17 mouse cellular contexts compared by ENCODE assay signal in genomic region chr16:31652115-31652843, GRCm38 (mm10). TPM values are rescaled to one million over a fixed set of nuclear protein-coding genes. Genes with fewer than 3 reads are reported as not detected.
DNase-seq lines count a peak whose midpoint lies in the region; ATAC-seq and TF ChIP-seq lines count a peak whose summit lies in the region.
"Had no signal": no experiment of that assay in that cellular context is flagged by ENCODE, and none has a peak within 500 bp of the region (broad histone marks: within the 10 kb centered on the region; RNA-seq: fewer than 3 reads in every experiment).

No protein-coding gene starts in this region.

- H3K4me2 ChIP-seq in liver, embryonic 12.5 days = no peak overlapping the region
- H3K4me2 ChIP-seq in hindbrain, postnatal 0 days (ENCODE audit: low read depth, low read length) = no peak overlapping the region
- H3K4me2 ChIP-seq: heart, embryonic 11.5 days; limb, embryonic 15.5 days; lung, embryonic 15.5 days; neural tube, embryonic 12.5 days; stomach, embryonic 15.5 days had no signal

- H3K27me3 ChIP-seq in liver, adult 2 months (ENCODE audit: control insufficient read depth, insufficient read depth, low read length) = no peaks in the 10 kb centered on the region
- H3K27me3 ChIP-seq in liver, embryonic 12.5 days (replicated peaks) = peaks cover 24% of the 10 kb centered on the region
- no peaks in the 10 kb centered on the region for H3K27me3 ChIP-seq in hindbrain, postnatal 0 days (ENCODE audit: insufficient read depth, low read length)
- H3K27me3 ChIP-seq: limb, embryonic 15.5 days; lung, embryonic 15.5 days; neural tube, embryonic 12.5 days; stomach, embryonic 15.5 days had no signal

- TF ChIP-seq POLR2A in liver, adult 2 months (IDR thresholded peaks at IDR 0.05; ENCODE audit: extremely low read depth, insufficient read depth, low read length) = no peak

- H3K79me2 ChIP-seq in liver, adult 2 months (ENCODE audit: control insufficient read depth, insufficient read depth, low read length) = no peaks in the 10 kb centered on the region

- TF ChIP-seq CTCF in liver, adult 2 months (IDR thresholded peaks at IDR 0.05; ENCODE audit: low read depth, low read length) = no peak
- no peak for TF ChIP-seq CTCF in hindbrain, postnatal 0 days (IDR thresholded peaks at IDR 0.05; ENCODE audit: low read depth)

- ATAC-seq in cerebellum, adult (ENCODE audit: insufficient number of reproducible peaks, low FRiP score, low TSS enrichment) = peak; percentile 47; the same call in 1 of the 2 replicates
- no peak for ATAC-seq in liver, embryonic 12.5 days
- peak; percentile 21; the same call in 1 of the 2 replicates for ATAC-seq in hindbrain, postnatal 0 days

- H3K27ac ChIP-seq in liver, adult 2 months (replicated peaks; ENCODE audit: insufficient read depth, low read depth, low read length) = peak overlapping the region; percentile 96
- no peak overlapping the region for H3K27ac ChIP-seq in liver, embryonic 12.5 days
- no peak overlapping the region for H3K27ac ChIP-seq in hindbrain, postnatal 0 days
- H3K27ac ChIP-seq: limb, embryonic 15.5 days; lung, embryonic 15.5 days; neural tube, embryonic 12.5 days; stomach, embryonic 15.5 days had no signal

- H3K4me3 ChIP-seq in liver, adult 2 months (ENCODE audit: insufficient read depth, low read depth, low read length) = no peak overlapping the region
- no peak overlapping the region for H3K4me3 ChIP-seq in liver, embryonic 12.5 days
- no peak overlapping the region for H3K4me3 ChIP-seq in hindbrain, postnatal 0 days (ENCODE audit: low read length)
- H3K4me3 ChIP-seq: limb, embryonic 15.5 days; lung, embryonic 15.5 days; neural tube, embryonic 12.5 days; stomach, embryonic 15.5 days had no signal

- H3K9ac ChIP-seq in liver, adult 2 months (ENCODE audit: low read depth, low read length) = peak overlapping the region; percentile 48; the same call in 1 of the 2 replicates
- H3K9ac ChIP-seq in liver, embryonic 12.5 days = no peak overlapping the region
- no peak overlapping the region for H3K9ac ChIP-seq in hindbrain, postnatal 0 days (replicated peaks; ENCODE audit: low read length)
- H3K9ac ChIP-seq: limb, embryonic 15.5 days; lung, embryonic 15.5 days; neural tube, embryonic 12.5 days; stomach, embryonic 15.5 days had no signal

- no peak for DNase-seq in cerebellum, postnatal 36 days
- peak; percentile 89 for DNase-seq in liver, adult 2 months (ENCODE audit: extremely low read depth, low read depth, low spot score)
- DNase-seq in adrenal gland, adult 8-10 months = peak; percentile 77
- DNase-seq in hindbrain, postnatal 0 days (ENCODE audit: low spot score) = no peak
- DNase-seq in right cerebral cortex, postnatal 36 days (ENCODE audit: low spot score in 2 of 2) = no peak
- DNase-seq in urinary bladder, postnatal 10 days (ENCODE audit: low spot score) = no peak
- DNase-seq: gastrocnemius, postnatal 10 days; kidney, adult 2 months; kidney, postnatal 36 days; thymus, postnatal 25 days had no signal

- no peaks in the 10 kb centered on the region for H3K9me3 ChIP-seq in liver, embryonic 12.5 days (replicated peaks)
- H3K9me3 ChIP-seq in hindbrain, postnatal 0 days (ENCODE audit: low read length) = no peaks in the 10 kb centered on the region
- H3K9me3 ChIP-seq: limb, embryonic 15.5 days; lung, embryonic 15.5 days; neural tube, embryonic 12.5 days; stomach, embryonic 15.5 days had no signal

- H3K36me3 ChIP-seq in liver, adult 2 months (ENCODE audit: control insufficient read depth, insufficient read depth, low read length) = no peaks in the 10 kb centered on the region
- no peaks in the 10 kb centered on the region for H3K36me3 ChIP-seq in liver, embryonic 12.5 days
- no peaks in the 10 kb centered on the region for H3K36me3 ChIP-seq in hindbrain, postnatal 0 days (ENCODE audit: insufficient read depth, low read length)
- H3K36me3 ChIP-seq: limb, embryonic 15.5 days; lung, embryonic 15.5 days; neural tube, embryonic 12.5 days; stomach, embryonic 15.5 days had no signal

- H3K4me1 ChIP-seq in liver, adult 2 months (ENCODE audit: control insufficient read depth, insufficient read depth, low read length) = peaks cover 12% of the 10 kb centered on the region
- peaks cover 8% of the 10 kb centered on the region for H3K4me1 ChIP-seq in liver, embryonic 12.5 days
- 0 out of 2 replicates have a peak, but pooled peaks cover 2% of the 10 kb centered on the region for H3K4me1 ChIP-seq in hindbrain, postnatal 0 days (ENCODE audit: insufficient read depth, low read length)
- H3K4me1 ChIP-seq: limb, embryonic 15.5 days; stomach, embryonic 15.5 days had no signal

- 47% methylated on average over 9 of the region's 9 CpGs for WGBS in liver, adult 2 months
- WGBS in liver, embryonic 12.5 days (ENCODE audit: insufficient replicate concordance) = 65% methylated on average over 9 of the region's 9 CpGs
- 45% methylated on average over 9 of the region's 9 CpGs for WGBS in hindbrain, postnatal 0 days

RNA-seq across cellular contexts. Expression of gene Dlg1, which starts 11.0 kb away (rescaled TPM):
- 42.7 and 52.4 TPM in 2 replicates for total RNA-seq in liver, adult 2 months (2014; rRNA removed)
- 9.5 and 10.8 TPM in 2 replicates for polyA plus RNA-seq in liver, adult 2 months (2012; rRNA removed)
- polyA plus RNA-seq in liver, embryonic 12.5 days (2016; fragmentation: Nextera tagmentation; extraction: Ambion mirVana) = 19.5 and 20.5 TPM in 2 replicates
- total RNA-seq in adrenal gland, adult 8-10 months (2022) = 100 to 1,000 TPM in 1 of 4 experiments, 10 to 100 TPM in 3; 79.4 to 105 (median 85.4) TPM
- total RNA-seq in hindbrain, postnatal 0 days (2014; rRNA removed) = 21.3 and 22.7 TPM in 2 replicates
- polyA plus RNA-seq in hindbrain, postnatal 0 days (2015; fragmentation: Nextera tagmentation; extraction: Ambion mirVana) = 11.3 and 11.4 TPM in 2 replicates

Comparison
In these comparisons a context has a peak if more than half of its experiments do, and no peak if none do; other contexts are left out.
1. DNase-seq: peak in liver, adult 2 months (single experiment) and adrenal gland, adult 8-10 months (single experiment); none in cerebellum, postnatal 36 days (0 of 2), hindbrain, postnatal 0 days (single experiment), right cerebral cortex, postnatal 36 days (0 of 2) and urinary bladder, postnatal 10 days (single experiment).